Mouse (Mus musculus) cerebral cortex, adult 2 months (tissue): ENCODE data around the gene Rexo4.

Source experiments
- whole genome bisulfite sequencing: fragments of 180-500 bp; shearing (Covaris S2); methylation state at CpG from one replicate; pipeline ENCODE4 v1.1.7; 2018; 5-methylcytosine and 5-hydroxymethylcytosine counted together

Gene Rexo4

DNA sequence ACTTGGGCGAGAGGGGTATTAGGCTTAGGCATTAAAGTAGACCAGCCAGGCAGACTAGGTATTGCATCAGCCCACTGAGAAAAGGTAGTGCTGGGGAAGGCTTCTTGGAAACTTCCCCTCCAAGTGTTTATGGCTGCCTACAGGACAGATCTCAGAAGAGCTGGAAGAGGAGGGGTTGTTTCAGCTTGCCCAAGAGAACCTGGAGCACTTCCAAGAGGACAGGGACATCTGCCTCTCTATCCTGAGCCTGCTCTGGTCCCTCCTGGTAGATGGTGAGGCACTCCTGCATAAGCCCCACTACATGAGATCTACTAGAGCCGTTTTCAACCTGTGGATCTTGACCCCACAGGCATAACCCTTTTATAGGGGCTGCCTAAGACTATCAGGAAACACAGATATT is 13.8 kb downstream of the Rexo4 start:
- 78% methylated on average over 2 of the region's 2 CpGs for WGBS

- 89% methylated on average over 3 of the region's 3 CpGs for WGBS
Observed at GRCm38 (mm10) chr2:26943253-26943652, 20.9 kb downstream of the Rexo4 start.

GRCm38 (mm10) chr2:26941539-26941938 is 22.6 kb downstream of the Rexo4 start:
- 47% methylated on average over 5 of the region's 5 CpGs for WGBS

DNA sequence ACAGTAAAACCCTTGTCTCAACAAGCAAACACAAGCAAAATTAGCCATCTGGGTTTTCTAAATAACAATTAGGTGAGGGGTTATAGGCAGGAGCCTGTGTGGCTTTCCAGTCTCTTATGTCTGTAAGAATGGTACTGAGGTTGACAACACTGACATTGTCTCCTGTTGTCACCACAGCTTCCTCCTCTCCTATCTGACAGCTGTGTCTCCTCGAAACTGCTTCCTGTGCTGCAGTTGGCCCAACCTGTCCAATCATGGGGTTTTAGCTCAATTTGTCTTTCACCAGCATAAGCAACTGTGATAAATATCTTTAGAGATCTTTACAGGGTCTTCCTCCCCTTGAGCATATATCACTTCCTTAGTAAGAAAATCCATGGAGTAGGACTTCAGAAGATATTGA is 27.8 kb downstream of the Rexo4 start:
- WGBS, result 74% methylated on average over 1 of the region's 1 CpGs

- 92% methylated on average over 2 of the region's 2 CpGs for WGBS
Observed at GRCm38 (mm10) chr2:26935286-26935685, 28.9 kb downstream of the Rexo4 start.

DNA sequence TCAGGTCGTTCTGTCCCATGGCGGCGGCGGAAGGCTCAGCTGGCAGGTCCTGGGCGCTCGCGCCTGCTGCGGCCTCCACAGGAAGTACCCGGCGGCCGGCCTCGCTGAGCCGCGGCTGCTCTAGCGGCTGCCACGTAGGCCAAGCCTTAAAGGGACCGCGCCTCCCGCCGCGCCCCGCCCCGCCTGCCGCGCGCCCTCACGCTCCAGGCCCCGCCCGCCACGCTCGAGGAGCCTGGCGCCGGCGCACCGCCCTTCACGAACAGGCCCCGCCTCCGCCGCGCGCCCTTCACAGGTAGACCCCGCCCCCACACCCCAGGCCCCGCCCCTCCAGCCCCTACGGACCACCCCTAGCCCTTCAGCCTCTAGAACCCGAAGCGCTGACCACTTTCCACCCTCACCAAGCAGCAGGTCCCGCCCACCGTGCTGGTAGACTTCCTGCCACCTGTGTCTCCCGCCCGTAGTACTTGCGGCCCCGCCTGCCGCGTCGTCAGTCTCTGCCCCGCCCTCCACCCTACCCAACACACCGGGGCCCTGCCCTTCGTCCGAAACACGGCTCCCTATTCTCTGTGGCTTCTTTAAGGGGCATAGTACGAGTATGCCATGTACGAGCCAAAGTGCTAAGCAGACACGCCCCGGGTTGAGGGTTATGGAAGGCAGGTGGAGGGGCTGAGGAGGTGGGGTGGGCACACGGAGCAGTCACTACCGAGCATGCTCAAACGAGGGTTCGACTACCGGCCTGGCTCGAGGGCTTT is 30.7 kb downstream of the Rexo4 start, which contains the start of the genes Surf4 and Stkld1:
Surf4 (minus strand) TSS at position 625 of the 752 bp plus-strand sequence.
Stkld1 (plus strand) TSS at position 744 of the 752 bp plus-strand sequence.
- WGBS, result 2% methylated on average over 62 of the region's 70 CpGs

- under 1% methylated on average over 46 of the region's 49 CpGs for WGBS
Observed at GRCm38 (mm10) chr2:26932473-26933303, 31.5 kb downstream of the Rexo4 start.

DNA sequence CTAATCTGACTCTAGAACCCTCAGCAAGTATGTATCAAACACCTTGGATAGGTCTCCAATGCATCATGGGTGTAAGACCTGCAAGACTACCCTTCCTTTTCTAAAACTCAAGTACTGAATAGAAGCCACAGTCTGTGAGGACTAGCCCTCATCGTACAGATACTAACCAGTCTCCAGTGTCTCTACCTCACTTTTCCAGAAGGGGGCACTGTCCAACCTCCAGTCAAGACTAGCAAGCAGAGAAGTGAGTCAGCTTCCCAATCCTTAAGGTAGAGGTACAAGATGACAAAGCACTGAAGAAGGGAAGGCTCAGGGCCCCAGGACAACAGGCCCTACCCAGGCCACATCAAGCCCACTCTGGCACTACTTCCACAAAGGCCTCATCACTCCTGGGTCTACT is 33.8 kb downstream of the Rexo4 start:
- WGBS, result 0% methylated on average over 1 of the region's 1 CpGs

GRCm38 (mm10) chr2:26927745-26928476 is 36.3 kb downstream of the Rexo4 start:
- 80% methylated on average over 6 of the region's 6 CpGs for WGBS

- 56% methylated on average over 9 of the region's 9 CpGs for WGBS
Observed at GRCm38 (mm10) chr2:26921784-26922183, 42.4 kb downstream of the Rexo4 start.

DNA sequence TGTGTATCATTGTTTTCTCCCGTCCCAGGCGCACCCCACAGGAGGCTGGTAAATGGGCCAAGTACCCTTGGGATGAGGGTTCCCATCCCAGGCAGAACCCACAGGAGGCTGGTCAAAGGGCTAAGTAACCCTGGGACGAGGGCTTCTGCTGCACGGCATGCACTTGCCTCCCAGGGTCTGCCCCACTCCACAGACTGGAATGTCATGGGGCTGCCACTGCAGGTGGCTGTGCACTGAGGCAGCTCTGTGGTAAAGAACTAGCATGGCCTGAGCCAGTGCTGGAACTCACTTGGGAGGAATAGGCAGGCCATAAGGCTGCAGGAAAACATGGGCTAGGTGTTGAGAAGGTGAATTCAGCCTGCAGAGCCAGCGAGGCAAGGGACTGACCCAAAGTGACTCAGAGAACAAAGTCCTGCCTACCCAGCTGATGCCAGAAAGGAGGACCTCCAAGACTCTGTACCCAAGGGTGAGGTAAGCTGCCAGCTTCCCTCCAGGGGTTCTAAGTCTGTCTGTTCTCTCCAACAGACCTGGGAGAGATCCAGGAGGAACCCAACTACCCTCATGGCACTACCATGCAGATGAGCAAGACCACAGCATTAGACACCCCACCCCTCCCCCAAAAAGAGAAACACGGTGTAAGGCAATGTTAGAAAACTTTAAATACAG is 43.9 kb downstream of the Rexo4 start:
- WGBS, result 71% methylated on average over 6 of the region's 6 CpGs

- WGBS, result 73% methylated on average over 3 of the region's 3 CpGs
Observed at GRCm38 (mm10) chr2:26919684-26920083, 44.5 kb downstream of the Rexo4 start.

GRCm38 (mm10) chr2:26916738-26917137 is 47.4 kb downstream of the Rexo4 start:
- 1% methylated on average over 13 of the region's 13 CpGs for WGBS

DNA sequence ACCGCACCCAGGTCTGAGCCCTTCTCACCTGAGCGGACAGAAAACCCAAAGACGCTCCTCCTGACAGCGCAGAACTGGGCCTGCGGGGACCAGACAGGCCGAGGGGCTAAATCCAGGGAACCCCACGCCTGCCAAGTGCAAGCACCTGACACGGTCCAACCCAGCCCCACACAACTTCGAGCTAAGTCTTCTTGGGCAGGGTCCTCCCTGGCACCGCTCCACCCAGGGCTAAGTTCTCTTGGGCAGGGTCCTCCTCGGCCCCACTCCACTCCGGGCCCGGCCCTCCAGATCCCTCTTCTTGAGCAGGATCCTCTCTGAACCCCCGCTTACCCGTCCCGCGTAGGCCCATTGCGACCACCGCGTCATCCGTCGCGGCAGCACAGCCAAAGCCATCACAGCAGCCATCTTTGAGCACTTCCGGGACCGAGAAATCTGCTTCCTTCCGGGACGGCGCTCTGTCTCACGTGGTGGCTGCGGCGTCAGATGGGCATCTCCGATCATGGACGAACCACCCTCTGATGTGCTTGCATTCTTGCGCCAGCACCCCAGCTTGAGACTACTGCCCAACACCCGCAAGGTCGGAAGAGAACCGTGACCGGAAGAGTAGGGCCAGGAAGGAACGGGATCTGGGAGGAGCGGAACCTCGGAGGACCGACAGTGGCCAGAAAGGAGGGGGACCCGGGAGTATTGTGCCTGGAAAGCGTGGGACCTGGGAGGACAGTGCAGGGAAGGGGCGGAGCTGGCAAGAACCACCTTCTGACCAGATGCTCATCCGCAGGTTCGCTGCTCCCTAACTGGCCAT is 48.1 kb downstream of the Rexo4 start, which contains the start of the genes Surf2 and Surf1:
Surf2 (plus strand) TSS at position 441 of the 802 bp plus-strand sequence.
Surf1 (minus strand) TSS at position 604 of the 802 bp plus-strand sequence.
- WGBS, result 2% methylated on average over 47 of the region's 47 CpGs

DNA sequence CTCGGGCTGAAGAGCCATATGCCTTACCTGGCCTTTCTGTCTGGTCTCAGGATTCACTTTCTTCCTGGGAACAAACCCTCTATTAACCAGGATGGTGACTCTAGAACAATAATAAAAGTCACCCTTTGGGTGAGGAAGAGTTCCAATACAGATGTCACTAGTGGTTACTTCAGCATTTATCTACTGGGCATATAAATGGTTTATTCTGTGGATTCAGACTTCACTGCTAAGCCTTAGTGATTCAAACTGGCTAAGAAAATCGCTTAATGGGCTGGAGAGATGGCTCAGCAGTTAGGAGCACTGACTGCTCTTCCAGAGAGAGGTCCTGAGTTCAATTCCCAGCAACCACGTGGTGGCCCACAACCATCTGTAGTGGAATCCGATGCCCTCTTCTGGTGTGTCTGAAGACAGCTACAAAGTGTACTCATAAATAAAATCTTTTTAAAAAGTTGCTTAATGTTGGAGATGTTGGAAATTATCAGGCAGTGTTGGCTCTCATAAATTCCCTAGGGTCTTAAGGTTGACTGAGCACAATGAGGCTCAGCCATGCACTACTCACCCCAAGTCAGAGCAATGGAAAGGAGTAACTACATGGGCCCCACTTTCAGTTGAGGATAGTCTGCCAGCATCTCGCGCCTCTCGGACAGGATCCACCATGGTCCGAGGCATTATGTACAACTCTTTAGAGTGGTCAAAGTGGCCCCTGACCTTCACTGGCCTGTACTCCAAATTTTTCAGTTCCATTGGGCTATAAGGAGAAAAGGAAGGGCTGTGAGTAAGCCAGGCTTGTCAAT is 49.8 kb downstream of the Rexo4 start:
- WGBS, result 54% methylated on average over 8 of the region's 8 CpGs

DNA sequence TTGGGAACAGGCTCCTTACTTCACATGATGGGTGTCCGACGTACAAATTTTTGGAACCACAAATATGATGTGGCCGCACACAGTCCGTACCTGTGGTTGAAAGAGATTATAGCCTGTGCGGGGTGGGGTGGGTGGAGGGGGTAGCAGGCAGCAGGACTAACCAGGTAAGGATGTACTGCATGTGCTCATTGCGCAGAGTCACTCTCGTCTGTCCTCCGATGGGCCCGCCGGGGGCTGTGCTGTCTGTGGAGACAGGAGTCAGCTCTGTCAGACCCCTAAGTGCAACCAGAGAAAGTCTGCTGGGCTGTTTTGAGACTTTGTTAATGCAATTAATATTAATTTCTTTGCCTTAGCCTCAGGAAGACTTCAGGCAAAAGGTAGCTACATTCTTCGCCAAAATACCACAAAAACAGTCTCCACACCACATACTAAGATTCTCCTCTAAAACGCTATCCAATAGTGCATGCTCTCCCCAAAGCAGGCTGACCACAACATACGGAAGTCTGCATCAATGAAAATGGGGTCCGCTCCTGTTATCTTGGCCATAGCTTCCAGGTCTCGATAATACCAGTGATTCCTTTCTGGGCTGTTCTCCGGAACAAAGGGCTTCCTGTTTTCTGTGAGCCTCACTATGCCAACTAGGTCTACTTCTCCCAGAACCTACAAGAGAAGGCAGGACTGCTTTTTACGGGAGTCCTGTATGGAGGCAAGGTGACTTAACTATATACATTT is 50.6 kb downstream of the Rexo4 start:
- WGBS, result 74% methylated on average over 17 of the region's 17 CpGs

DNA sequence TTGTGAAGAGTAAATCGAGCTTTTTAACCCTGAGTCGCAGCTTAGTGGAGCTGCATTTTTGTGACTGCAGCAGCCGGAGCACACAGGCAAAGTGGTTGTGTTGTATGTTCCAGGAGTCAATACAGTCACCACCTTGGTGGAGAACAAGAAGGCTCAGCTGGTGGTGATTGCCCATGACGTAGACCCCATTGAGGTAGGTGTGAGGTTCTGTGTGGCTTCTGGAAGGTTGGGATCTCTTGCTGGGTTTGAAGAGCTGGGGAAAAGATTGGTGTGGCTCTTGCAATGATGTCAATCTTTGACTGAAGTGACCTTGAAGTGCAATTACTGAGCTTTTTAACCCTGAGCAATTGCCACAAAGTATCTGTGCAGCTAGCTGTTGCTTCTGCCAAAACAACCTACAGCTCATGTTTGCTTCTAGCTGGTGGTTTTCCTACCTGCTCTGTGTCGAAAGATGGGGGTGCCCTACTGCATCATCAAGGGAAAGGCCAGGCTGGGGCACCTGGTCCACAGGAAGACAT is 51.9 kb downstream of the Rexo4 start:
- WGBS, result 53% methylated on average over 5 of the region's 5 CpGs

GRCm38 (mm10) chr2:26910994-26911765 is 53.0 kb downstream of the Rexo4 start:
- 1% methylated on average over 37 of the region's 37 CpGs for WGBS
